Mouse (Mus musculus): ENCODE results near the gene Olfr124. TPM values are rescaled to one million over a fixed set of nuclear protein-coding genes. Genes with fewer than 3 reads are reported as not detected.

The Olfr124 gene
- 0.04 TPM in 1 of 2 replicates, not detected in the other for polyA plus RNA-seq (2012; rRNA removed)

GRCm38 (mm10) chr17:37799588-37799987 lies at the start of gene Olfr124:
Gene Olfr124, plus strand, starts transcription at chr17:37799888.
- no peak for DNase-seq (ENCODE audit: extremely low spot score in 1 of 2, low spot score in 1 of 2)

- DNase-seq (ENCODE audit: extremely low spot score in 1 of 2, low spot score in 1 of 2), result no peak
These were observed 31.4 kb upstream of the Olfr124 start, which contains the start of gene Olfr122 for GRCm38 (mm10) chr17:37768307-37768706. Gene Olfr122, plus strand, starts transcription at chr17:37768607.

DNA sequence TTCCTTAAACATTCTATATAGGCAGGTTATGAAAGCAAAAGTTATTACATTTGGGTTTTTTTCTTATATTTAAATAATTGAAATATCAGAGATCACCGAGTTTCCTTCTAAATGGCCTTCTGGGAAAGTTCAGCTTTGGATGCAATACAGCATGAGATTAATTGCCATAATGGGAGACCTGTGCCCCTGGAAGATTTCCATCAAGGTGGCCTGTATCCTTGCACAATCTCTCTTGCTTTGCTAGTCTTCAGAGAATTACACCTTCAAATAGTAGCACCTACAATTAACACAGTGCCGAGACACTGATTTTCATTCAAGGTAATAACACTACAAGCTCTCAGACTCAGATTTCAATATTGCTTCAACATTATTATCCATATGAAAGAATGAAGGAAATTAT lies 6.5 kb upstream of the Olfr124 start, which contains the start of gene Olfr123:
Gene Olfr123 (plus strand): TSS at position 301 of the 400 bp plus-strand sequence.
- DNase-seq (ENCODE audit: extremely low spot score in 1 of 2, low spot score in 1 of 2), result no peak

- DNase-seq (ENCODE audit: extremely low spot score in 1 of 2, low spot score in 1 of 2), result no peak
These were observed 33.0 kb downstream of the Olfr124 start, which contains the start of gene Olfr125 for GRCm38 (mm10) chr17:37832649-37833048. Gene Olfr125, plus strand, starts transcription at chr17:37832949.

- DNase-seq (ENCODE audit: extremely low spot score in 1 of 2, low spot score in 1 of 2), result no peak
These were observed 47.5 kb downstream of the Olfr124 start, which contains the start of gene Olfr126 for GRCm38 (mm10) chr17:37847183-37847582. Gene Olfr126, plus strand, starts transcription at chr17:37847483.

Other genes starting within 250 kb of the Olfr124 start
- gene Olfr112, start 230.4 kb upstream of the Olfr124 start, polyA plus RNA-seq (2012; rRNA removed), result not detected in 2 replicates
- not detected in 2 replicates for gene Olfr113, start 222.2 kb upstream of the Olfr124 start, polyA plus RNA-seq (2012; rRNA removed)
- not detected in 2 replicates for gene Olfr114, start 207.1 kb upstream of the Olfr124 start, polyA plus RNA-seq (2012; rRNA removed)
- gene Olfr115, start 172.8 kb upstream of the Olfr124 start, polyA plus RNA-seq (2012; rRNA removed), result 0.11 TPM in 1 of 2 replicates, not detected in the other
- not detected in 2 replicates for gene Olfr116, start 172.7 kb upstream of the Olfr124 start, polyA plus RNA-seq (2012; rRNA removed)
- gene Olfr117, start 136.1 kb upstream of the Olfr124 start, polyA plus RNA-seq (2012; rRNA removed), result not detected in 2 replicates
- gene Olfr118, start 132.9 kb upstream of the Olfr124 start, polyA plus RNA-seq (2012; rRNA removed), result 0.10 and 0.15 TPM in 2 replicates
- gene Olfr119, start 103.3 kb upstream of the Olfr124 start, polyA plus RNA-seq (2012; rRNA removed), result 0.06 TPM in 1 of 2 replicates, not detected in the other
- gene Olfr120, start 78.1 kb upstream of the Olfr124 start, polyA plus RNA-seq (2012; rRNA removed), result not detected in 2 replicates
- gene Olfr121, start 51.0 kb upstream of the Olfr124 start, polyA plus RNA-seq (2012; rRNA removed), result 0.08 TPM in 1 of 2 replicates, not detected in the other
- gene Olfr122, start 31.3 kb upstream of the Olfr124 start, polyA plus RNA-seq (2012; rRNA removed), result 0.08 TPM in 1 of 2 replicates, not detected in the other
- not detected in 2 replicates for gene Olfr123, start 6.4 kb upstream of the Olfr124 start, polyA plus RNA-seq (2012; rRNA removed)
- not detected in 2 replicates for gene Olfr125, start 33.1 kb downstream of the Olfr124 start, polyA plus RNA-seq (2012; rRNA removed)
- gene Olfr126, start 47.6 kb downstream of the Olfr124 start, polyA plus RNA-seq (2012; rRNA removed), result not detected in 2 replicates
- gene Olfr127, start 100.5 kb downstream of the Olfr124 start, polyA plus RNA-seq (2012; rRNA removed), result not detected in 2 replicates
- not detected in 2 replicates for gene Olfr128, start 120.7 kb downstream of the Olfr124 start, polyA plus RNA-seq (2012; rRNA removed)
- not detected in 2 replicates for gene Olfr761, start 153.2 kb downstream of the Olfr124 start, polyA plus RNA-seq (2012; rRNA removed)